Mouse (Mus musculus) c-Kit-positive CD71-positive TER-119-negative erythroid progenitor cells, embryonic 14.5 days (primary cell): ENCODE data around the gene Prkn.
"Not testable (repeated sequence)": the region's sequence is repeated elsewhere in the genome, so short reads cannot be mapped to it uniquely, and the experiment has no call there.

Experiments
- DNase-seq: peaks from one replicate; pipeline ENCODE4 v3.0.0-alpha.2; 2013; ENCODE audit warnings: low read depth

Gene Prkn

DNA sequence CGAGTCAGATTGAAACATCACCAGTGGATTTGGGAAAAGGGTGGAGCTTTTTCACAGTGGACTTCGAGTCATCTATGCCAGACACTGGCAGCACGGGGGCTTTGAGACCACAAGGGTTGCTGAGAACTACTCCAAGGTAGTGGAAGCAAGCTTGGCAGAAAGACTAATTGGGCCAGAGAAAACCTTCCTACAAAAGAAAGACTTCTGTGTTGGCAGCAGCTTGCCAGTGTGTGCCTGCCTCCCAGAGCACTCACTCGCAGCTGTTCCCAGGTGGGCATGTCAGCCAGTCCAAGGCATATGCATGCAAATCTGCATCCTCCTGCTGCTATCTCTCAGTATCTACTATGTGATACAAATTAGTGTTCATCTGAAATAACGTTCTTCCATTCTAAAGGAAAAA, 302.1 kb downstream of the Prkn start:
- DNase-seq = no peak

GRCm38 (mm10) chr17:11156119-11156518, 315.9 kb downstream of the Prkn start:
- DNase-seq = no peak

- no peak for DNase-seq
Observed at GRCm38 (mm10) chr17:11157536-11157935, 317.4 kb downstream of the Prkn start.

DNA sequence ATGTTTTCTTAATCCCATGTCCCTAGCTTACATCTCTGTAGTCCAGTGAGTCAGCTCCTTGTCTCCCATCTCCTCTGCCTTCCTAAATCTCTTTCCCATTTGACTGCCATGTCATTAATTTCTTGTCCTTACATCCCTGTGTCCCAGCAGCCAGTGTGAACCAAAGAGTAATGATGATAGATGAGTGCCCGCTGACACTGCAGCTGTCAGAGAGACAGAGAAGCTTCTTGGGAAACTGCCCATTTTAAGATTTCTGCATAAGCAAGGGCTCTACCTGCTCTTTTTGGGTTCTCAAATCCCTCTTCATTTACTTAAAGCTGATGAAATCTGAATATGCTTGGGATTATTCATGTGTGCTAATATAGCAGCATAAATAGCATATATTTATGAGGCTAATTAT, 321.3 kb downstream of the Prkn start:
- DNase-seq = no peak

- DNase-seq = no peak
Observed at GRCm38 (mm10) chr17:11162770-11163169, 322.6 kb downstream of the Prkn start.

DNA sequence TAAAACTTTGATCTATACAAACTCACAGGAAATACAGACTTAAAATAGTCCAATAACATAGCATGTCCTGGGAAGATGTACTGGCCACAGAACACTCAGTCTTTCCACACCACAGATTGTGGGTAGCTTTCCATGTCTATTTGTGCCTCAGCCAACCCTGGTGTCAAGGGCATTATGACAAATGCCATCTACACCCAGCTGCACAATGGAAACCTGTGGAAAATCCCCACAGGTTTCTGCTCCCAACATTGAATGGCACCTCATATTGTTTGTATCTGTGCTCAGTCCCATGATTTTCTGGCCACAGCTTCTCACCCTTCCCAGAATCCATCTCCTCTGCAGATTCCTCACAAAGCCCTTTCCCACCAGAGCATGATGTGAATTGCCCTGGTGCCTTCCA, 347.2 kb downstream of the Prkn start:
- DNase-seq = no peak

DNA sequence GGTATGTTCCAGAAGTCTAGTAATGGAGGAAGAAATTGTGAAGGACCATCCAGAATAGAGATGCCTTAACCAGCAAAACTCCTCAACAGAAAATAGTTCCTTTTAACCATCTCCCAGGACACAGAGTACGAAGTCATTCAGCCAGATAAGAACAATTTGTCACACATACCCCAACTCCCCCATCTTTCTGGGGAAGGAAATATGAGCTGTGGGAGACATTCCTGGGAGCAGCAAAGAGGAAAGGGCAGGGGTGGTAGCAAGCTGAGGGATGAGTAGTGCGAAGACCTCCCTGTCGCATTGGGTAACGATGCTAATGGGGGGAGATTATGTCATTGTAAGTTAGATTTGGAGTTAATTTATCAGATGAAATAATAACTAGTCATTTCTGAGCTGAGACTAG, 348.3 kb downstream of the Prkn start:
- DNase-seq = no peak

DNA sequence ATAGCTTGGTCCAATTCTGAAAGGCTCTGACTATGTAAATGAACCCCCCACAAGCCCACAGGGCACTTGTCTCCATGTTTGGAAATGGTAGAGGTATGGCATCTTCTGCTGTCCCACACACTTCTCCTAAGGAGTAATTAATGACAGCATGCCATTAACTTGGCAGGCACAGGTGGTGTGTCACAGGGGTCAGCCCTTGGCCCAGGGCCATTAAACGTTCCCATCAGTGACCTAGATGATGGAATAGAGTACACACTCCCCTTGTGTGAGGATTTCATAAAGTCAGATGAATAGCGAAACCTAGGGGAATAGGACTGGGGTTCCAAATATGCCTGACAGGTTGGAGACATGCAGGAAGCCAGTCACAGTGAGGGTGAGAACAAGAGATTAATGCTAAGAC, 350.1 kb downstream of the Prkn start:
- no peak for DNase-seq

- DNase-seq = no peak
Observed at GRCm38 (mm10) chr17:11198134-11198533, 357.9 kb downstream of the Prkn start.

DNA sequence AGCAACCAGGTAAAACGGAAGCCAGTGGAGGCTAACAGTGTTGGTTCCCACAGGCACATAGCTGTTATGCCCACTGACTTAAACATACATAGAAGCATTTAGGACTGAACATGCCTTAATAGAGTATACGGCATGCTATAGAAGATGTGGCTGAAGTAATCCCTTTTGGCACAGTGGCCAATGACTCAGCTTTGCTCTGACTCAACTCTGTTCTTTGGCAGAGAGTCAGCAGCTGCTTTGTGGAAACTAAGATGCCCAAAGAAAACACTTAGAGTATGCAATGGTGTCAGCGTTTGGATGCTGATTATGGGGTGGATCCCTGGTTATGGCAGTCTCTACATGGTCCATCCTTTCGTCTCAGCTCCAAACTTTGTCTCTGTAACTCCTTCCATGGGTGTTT, 368.9 kb downstream of the Prkn start:
- not testable (repeated sequence) for DNase-seq

GRCm38 (mm10) chr17:11211006-11211405, 370.8 kb downstream of the Prkn start:
- DNase-seq = no peak

- no peak for DNase-seq
Observed at GRCm38 (mm10) chr17:11211591-11211990, 371.4 kb downstream of the Prkn start.

- DNase-seq = no peak
Observed at GRCm38 (mm10) chr17:11213689-11214088, 373.5 kb downstream of the Prkn start.

DNA sequence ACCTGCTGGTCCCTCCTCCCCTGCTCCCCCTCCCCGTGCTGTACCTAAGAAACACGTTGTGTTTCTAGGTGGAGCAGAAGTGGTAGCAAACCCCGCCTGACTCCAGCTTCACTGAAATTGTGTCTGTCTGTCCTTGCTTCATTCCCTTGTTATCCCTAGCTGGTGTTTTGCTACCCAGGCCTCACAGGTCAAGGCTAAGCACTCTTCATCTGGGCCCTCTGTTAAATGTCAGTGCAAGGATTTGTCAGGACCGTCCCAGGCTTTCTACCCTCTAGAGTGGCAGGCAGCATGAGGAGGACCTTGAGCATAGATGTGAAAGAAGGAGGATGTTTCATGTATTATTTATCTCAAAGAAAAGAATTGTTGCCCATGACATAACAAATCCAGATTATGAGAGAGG, 388.8 kb downstream of the Prkn start:
- DNase-seq = no peak

DNA sequence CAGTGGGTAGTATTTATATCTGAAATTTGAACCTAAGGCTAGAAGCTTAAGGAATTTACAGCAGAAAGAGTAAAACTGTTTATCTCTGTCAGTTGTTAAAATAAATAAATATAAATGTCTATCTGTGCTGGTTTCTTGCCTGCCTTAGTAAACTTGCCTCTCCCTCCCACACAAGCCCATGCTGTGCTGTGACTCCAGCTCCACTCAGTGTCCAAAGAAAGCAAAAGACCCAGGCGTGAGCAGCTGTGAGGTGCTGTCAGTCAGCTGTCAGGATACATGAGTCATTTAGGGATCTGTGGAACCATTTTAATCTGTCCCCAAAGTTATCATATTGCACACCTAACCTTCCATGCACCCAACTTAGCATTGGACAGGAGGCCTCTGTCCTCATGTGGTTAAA, 389.2 kb downstream of the Prkn start:
- no peak for DNase-seq

- DNase-seq = no peak
Observed at GRCm38 (mm10) chr17:11230604-11231395, 390.6 kb downstream of the Prkn start.

DNA sequence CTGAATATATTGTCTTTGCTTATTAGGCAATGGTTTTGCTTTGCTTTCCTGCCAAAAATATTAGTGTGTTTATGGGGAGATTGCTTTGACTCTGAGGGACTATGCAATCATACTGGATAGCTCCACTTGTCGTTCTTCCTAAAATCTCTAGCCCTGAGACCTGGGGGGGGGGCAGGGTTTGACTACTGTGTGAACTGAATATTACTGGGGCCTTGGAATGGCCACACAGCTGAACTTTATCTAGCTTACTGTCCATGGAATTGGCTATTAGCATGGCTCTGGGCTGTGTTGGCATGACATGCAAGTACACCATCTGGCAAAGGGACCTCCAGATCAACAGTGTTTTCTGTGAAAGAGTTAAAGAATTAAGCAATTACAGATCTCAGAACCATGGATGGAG, 395.1 kb downstream of the Prkn start:
- DNase-seq = no peak

- no peak for DNase-seq
Observed at GRCm38 (mm10) chr17:11245040-11245439, 404.9 kb downstream of the Prkn start.

DNA sequence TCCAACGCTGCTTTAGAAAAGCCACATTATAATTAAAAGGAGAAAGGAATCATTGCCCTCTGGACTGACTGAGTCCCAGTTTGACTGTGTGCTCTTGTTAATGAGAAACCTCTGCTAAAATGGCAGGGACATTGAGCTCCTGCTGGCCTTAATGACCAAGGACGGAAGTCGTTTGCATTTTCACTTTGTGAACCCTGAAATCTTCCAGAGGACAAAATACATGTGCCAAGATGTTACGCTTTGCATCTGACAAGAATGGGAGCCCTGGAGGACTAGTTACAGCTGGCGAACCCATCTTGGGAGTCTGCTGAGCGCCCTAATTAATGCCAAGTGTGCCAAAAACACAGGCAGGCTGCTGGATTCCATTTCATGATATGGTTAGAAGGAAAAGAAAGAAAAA, 409.0 kb downstream of the Prkn start:
- DNase-seq = no peak

GRCm38 (mm10) chr17:11260663-11261062, 420.5 kb downstream of the Prkn start:
- no peak for DNase-seq

DNA sequence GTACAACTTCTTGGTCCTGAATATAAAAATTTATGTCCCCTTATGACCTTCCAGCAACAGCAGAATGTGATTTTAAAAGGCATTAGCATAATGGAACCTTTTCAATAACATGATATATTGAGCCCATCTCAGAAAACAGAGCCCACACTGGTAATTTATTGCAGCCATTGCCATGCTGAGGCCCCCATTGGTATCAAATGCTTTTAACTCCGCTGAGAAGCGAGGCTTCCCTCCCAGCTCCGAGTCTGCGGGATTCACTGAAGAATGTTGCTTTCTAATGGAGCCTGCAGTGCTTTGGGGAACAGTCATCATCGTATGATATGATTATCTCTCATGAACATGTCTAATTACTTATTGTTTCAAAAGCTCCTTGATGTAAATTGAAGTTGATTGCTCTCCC, 421.5 kb downstream of the Prkn start:
- DNase-seq = no peak

DNA sequence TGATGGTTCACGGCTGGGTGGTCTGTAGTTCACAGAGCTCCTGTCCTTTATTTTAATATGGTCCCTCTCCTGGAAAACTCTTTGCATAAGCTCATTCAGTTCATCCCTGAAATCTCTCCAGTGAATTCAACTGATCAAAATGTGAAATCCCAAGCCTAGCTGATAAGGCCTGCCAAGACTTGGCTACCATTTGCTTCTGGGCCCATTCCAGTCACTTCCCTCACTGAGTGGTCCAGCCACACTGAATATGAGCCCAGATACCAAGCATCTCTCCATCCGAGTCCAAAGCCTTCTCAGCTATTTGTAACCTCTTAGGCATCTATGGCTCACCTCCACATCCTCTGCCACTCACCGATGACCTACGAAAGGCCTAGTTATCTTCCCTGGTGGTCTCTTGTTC, 427.8 kb downstream of the Prkn start:
- DNase-seq = no peak

DNA sequence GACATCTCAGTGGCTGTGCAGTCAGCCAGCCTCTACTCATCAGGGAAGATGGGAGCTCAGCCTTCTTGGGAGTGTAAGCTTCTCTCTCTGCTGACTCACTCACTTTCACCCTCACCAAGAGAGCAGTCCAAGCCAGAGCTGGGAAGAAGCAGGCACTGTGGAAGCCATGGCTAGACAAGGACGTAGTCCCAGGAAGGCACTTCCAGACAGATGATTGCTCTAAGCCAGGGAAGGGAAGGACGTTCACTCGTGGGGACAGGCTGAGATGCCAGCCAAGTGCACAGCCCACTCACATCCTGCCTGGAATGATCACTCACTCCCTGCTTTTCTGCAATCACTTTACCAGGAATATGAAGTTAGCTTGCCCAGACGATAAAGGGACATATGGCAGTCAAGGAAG, 430.0 kb downstream of the Prkn start:
- DNase-seq = no peak

DNA sequence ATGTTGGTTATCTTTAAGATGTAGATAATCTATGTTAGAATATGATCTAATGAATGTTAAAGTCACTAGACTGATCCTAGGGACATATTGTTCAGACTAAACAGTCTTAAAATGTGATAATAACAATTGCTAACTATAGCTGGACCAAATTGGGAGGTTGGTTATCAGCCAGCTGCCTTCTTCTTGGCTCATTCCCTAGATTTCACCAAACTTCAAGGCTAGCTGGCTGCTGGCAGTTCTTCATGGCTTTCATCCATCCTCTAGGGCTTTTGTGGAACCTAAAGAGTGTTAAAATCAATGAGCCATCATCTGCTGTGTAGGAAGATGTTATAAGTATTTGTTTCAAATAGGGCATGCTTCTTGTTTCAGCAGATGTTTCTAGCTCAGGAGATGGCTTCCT, 431.7 kb downstream of the Prkn start:
- no peak for DNase-seq
